Mouse (Mus musculus) gastrocnemius, adult 2 months (tissue): Measurements from ENCODE around the gene Wnk4. TPM values are rescaled to one million over a fixed set of nuclear protein-coding genes. Genes with fewer than 3 reads are reported as not detected.

ENCODE experiments used
- DNase-seq: peaks from one replicate; pipeline ENCODE4 v3.0.0; 2022
- H3K27ac ChIP-seq: fragments of 200-600 bp; 2 replicates; pipeline ENCODE4 v1.8.1; 2022; ENCODE audit warnings: mild to moderate bottlenecking
- H3K4me3 ChIP-seq: fragments of 200-600 bp; 2 replicates; pipeline ENCODE4 v1.8.1; 2022; ENCODE audit warnings: mild to moderate bottlenecking, moderate library complexity
- CTCF ChIP-seq: fragments of 200-600 bp; IDR thresholded peaks from 2 replicates; pipeline ENCODE4 v1.8.1; 2022; ENCODE audit warnings: antibody characterized with exemption, mild to moderate bottlenecking, moderate library complexity
- intact Hi-C: fragments of 180-260 bp; cut with DNase I; formaldehyde crosslinking; loops from one replicate; pipeline ENCODE4 v1.15.1; 2025
- total RNA-seq, 2 experiments: library from RNA; stranded (reverse); gene quantifications; 2 replicates each; pipeline ENCODE4 v1.2.3; 2021

Gene Wnk4
- total RNA-seq, 2 experiments from 2014 or later: 0.08 to 0.22 TPM

DNA sequence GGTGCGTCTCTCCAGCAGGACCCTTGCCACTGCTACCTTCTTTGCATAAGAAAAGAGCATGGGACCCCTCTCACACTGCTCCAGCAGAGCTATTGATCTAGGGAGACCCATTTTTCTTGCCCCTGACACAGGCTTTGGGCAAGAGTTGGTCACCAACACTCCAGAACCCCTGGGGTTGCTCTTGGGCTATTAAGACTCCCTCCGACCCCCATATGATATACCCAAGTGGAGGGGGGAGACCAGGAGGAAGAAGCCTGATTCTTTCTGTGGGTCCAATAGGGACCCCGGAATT, 3.6 kb downstream of the Wnk4 start:
- DNase-seq: no peak
- Histone ChIP-seq H3K4me3 (no peak overlapping the region), H3K27ac (no peak overlapping the region)
- no peak for TF ChIP-seq CTCF
- intact Hi-C loops: no loop called here

DNA sequence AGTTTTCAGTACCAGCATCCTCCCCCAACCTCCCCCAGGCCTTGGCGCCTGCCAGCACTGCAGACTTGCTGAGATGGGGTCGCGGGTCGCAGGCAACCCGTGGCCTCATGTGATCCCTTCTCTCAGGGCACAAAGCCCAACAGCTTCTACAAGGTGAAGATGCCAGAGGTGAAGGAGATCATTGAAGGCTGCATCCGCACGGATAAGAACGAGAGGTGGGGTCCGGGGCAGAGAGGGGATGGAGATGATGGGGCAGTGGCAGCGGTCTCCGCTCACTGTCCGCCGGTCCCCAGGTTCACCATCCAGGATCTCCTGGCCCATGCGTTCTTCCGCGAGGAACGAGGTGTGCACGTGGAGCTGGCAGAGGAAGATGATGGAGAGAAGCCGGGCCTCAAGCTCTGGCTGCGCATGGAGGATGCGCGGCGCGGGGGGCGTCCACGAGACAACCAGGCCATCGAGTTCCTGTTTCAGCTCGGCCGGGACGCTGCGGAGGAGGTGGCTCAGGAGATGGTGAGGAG, 4.6 kb downstream of the Wnk4 start:
- intact Hi-C loops: no loop called here
- no peak for DNase-seq

DNA sequence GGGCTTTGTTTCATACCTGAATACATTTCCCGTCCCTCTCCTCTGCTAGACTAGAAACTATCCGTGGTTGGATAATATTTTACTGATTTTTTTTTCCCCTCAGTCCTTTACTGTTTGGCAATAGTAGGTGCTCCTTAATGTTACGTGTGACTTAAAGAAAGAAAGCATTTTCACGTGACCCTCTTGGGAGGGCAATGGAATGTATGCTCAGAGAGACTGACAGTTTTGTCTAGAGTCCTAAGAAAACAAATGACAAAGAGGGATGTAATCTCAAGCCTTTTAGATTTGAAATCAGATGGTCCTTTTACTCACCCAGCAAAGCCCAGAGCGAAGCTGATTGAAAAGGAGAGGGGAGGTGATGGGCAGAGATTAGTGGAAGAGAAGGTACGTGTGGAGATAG, 5.5 kb downstream of the Wnk4 start:
- intact Hi-C loops: no loop called here
- DNase-seq: no peak
- H3K4me3 ChIP-seq: no peak overlapping the region
- no peak overlapping the region for H3K27ac ChIP-seq
- TF ChIP-seq CTCF: no peak

More for the DNA sequence above, 4.6 kb downstream of the Wnk4 start:
- no peak overlapping the region for H3K4me3 ChIP-seq
- no peak for TF ChIP-seq CTCF
- H3K27ac ChIP-seq: no peak overlapping the region

DNA sequence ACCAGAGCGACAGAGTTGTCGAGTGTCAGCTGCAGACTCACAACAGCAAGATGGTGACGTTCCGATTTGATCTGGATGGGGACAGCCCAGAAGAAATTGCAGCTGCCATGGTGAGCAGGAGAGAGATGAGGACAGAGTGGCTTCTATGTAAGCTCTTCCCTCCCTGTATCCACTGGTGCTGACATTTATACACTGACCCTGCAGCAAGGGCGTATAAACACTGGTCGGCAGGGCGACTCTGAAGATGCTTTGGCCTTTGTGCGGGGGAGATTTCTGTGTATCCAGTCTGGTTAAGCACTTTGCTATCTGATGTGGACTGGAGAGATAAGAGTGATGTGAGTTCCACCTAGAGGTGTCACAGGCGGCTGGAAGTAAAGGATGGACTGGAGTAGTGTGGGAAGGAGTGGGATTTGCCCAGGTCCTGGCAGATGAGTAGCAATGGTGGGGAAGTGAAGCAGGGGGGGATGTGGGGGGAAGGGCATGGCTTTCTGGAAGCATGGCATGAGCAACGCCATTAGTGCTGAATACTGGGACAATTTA, 9.3 kb downstream of the Wnk4 start:
- H3K27ac ChIP-seq: no peak overlapping the region
- DNase-seq: no peak
- no peak for TF ChIP-seq CTCF
- intact Hi-C loops: no loop called here
- H3K4me3 ChIP-seq: no peak overlapping the region

GRCm38 (mm10) chr11:101272446-101272845, 12.1 kb downstream of the Wnk4 start:
- Histone ChIP-seq H3K27ac (no peak overlapping the region), H3K4me3 (no peak overlapping the region)
- no peak for TF ChIP-seq CTCF
- intact Hi-C loops: no loop called here
- no peak for DNase-seq

GRCm38 (mm10) chr11:101275309-101275708, 14.9 kb downstream of the Wnk4 start:
- intact Hi-C loops: no loop called here
- H3K4me3 ChIP-seq: no peak overlapping the region
- DNase-seq: no peak
- no peak overlapping the region for H3K27ac ChIP-seq
- TF ChIP-seq CTCF: no peak

DNA sequence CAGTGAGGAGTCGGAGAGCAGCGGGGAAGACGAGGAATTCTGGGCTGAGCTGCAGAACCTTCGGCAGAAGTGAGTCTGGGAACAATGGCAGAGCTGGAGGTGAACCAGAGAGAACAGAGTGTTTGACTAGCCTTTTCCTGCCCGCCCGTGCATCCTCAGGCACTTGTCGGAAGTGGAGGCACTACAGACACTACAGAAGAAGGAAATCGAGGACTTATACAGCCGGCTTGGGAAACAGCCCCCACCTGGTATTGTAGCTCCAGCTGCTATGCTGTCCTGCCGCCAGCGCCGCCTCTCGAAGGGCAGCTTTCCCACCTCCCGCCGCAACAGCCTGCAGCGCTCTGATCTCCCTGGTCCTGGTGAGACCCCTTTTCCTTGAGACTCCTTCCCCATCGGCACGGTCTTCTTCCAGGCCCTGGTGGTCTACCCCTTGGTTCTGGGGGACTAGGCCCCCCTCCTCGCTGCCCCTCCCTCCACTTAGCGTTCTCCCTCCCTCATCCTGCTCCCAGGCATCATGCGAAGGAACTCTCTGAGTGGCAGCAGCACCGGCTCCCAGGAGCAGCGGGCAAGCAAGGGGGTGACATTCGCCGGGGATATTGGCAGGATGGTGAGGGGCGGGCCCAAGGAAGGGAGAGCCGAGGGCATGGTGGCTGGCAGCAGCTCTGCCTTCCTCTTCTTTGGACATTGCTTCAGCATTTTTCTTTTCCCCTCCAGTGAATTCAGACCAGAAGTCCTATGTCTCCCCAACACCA, 16.1 kb downstream of the Wnk4 start:
- TF ChIP-seq CTCF: no peak
- no peak overlapping the region for H3K4me3 ChIP-seq
- no peak for DNase-seq
- H3K27ac ChIP-seq: no peak overlapping the region
- intact Hi-C loops: no loop called here

DNA sequence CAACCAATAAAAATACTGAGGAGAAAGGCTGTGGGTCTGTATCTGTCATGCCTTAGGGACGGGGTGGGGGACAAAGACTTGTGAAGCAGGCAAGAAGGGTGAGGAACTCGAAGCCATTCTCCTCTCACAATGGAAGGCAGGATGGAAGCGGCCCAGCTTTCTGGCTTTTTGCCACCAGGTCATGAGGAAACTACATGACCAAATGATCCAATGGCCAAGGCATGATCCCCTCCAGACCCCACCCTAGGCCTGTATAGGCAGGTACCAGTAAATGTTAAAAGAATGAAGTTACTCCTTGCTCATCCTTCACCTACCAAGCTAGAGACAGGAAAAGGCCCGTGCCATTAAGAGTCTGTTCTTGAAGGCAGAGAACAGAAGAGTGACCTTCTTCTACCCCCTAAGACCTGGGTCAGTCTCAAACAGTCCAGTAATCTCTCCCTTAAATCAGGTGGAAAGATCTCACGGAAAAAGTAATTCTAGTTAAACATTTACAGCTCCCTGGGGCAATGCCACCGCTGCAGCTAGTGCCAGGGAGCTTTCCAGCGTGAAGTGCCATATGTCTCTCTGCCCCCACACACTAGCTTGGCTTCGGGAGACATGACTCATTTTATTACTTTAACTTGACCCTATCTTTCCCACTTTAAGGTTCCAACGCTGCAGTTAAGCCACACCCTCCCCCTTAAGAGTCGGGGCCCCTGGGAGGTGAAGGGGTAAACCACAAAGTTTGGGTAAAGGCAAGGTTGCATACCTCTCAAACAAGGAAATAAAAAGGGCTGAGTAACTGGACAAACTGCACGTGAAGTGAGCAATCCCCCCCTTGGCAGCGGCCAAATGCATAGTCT, 17.2 kb downstream of the Wnk4 start:
- Histone ChIP-seq H3K4me3 (peak overlapping the region; percentile 84), H3K27ac (no peak overlapping the region)
- intact Hi-C loops: no loop called here
- no peak for TF ChIP-seq CTCF
- DNase-seq: no peak

- peak; percentile 88 for DNase-seq
- peak within 1 kb of the TSS; percentile 84 for H3K4me3 ChIP-seq
- intact Hi-C loops: no loop called here
- H3K27ac ChIP-seq: peak within 1 kb of the TSS; percentile 92
- no peak; the same call in 1 of the 2 replicates for TF ChIP-seq CTCF
These were observed 18.1 kb downstream of the Wnk4 start, which contains the start of the genes Cntd1 and Coa3 for GRCm38 (mm10) chr11:101278223-101279192. Cntd1 (plus strand) TSS chr11:101279012. Coa3 (minus strand) TSS chr11:101279114.

- TF ChIP-seq CTCF: no peak
These were observed 18.8 kb downstream of the Wnk4 start for GRCm38 (mm10) chr11:101279193-101279569.

DNA sequence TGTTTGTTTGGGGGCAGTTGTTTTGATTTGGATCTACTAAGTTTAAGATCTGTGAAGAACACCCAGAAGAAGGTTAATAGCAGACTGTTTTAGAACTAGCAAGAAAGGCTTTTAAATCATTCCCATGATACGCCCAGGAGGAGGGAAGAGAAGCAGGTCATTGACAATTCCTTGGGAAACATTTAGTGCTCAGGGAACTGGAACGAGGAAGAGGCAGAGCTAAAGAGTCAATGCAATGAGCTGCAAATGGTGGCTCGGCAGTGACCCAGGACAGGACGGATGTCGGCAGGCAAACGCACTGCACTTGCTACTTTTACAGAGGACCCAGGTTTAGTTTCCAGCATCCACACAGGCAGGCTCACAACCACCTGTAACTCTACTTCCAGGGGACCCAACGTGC, 20.5 kb downstream of the Wnk4 start:
- no peak for DNase-seq
- Histone ChIP-seq H3K27ac (no peak overlapping the region), H3K4me3 (no peak overlapping the region)
- TF ChIP-seq CTCF: no peak
- intact Hi-C loops: no loop called here

More at GRCm38 (mm10) chr11:101279193-101279569, 18.8 kb downstream of the Wnk4 start:
- Histone ChIP-seq H3K4me3 (peak overlapping the region; percentile 84), H3K27ac (peak overlapping the region; percentile 92)
- intact Hi-C loops: no loop called here
- DNase-seq: no peak

DNA sequence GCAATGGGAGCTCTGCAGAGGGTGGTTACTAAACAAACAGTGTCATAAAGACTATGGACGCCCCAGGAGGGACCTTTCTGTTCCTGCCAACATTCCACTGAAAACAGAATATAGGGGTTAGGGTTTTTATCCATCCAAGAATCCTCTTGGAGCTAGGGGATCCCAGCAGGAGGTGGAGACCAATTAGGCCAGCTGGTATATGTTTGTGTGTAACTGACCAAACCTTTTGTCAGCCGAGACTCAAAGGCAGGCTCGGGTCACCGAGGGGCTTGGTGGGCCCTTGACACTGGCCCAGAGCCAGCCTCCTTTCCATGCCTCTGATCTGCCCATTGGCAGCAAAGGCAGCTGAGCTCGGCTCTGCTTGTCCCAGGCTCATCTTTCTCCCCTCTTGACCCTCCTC, 22.5 kb downstream of the Wnk4 start:
- intact Hi-C loops: no loop called here
- no peak for DNase-seq
- H3K27ac ChIP-seq: no peak overlapping the region
- no peak for TF ChIP-seq CTCF
- no peak overlapping the region for H3K4me3 ChIP-seq
